Mouse (Mus musculus): Measurements from ENCODE around the gene Syt13.

GRCm38 (mm10) chr2:92941463-92941862 is 26.6 kb downstream of the Syt13 start:
- TF ChIP-seq POLR2A (IDR thresholded peaks at IDR 0.05; ENCODE audit: insufficient read depth, low read depth, low read length) = no peak
- TF ChIP-seq CTCF (IDR thresholded peaks at IDR 0.05) = no peak

Data from heart, adult 2 months (tissue).